Mouse (Mus musculus) CH12.LX (cell line): ENCODE measurements around the gene Cabin1. TPM values are rescaled to one million over a fixed set of nuclear protein-coding genes. Genes with fewer than 3 reads are reported as not detected.

Experiments
- DNase-seq: peaks from one replicate; pipeline ENCODE4 v3.0.0-alpha.2; 2013; ENCODE audit errors: extremely low read depth
- H3K27ac ChIP-seq: 2 replicates; pipeline ENCODE4 v1.5.1; 2012; ENCODE audit warnings: low read depth, mild to moderate bottlenecking, control low read depth, moderate library complexity; ENCODE audit not compliant: insufficient read depth
- H3K27me3 ChIP-seq: replicated peaks from 2 replicates; pipeline ENCODE3; 2012; ENCODE audit warnings: inconsistent platforms
- H3K36me3 ChIP-seq, 2 experiments: replicated peaks in 1 of 2; 2 replicates each; pipeline versions ENCODE3 to v1.6.1; 2012; ENCODE audit warnings: inconsistent platforms in 1 of 2, low read length in 1 of 2, mild to moderate bottlenecking in 1 of 2, mixed read lengths in 1 of 2, moderate library complexity in 1 of 2; ENCODE audit not compliant: control insufficient read depth in 1 of 2, insufficient read depth in 1 of 2
- H3K4me1 ChIP-seq, 2 experiments: 2 replicates each; pipeline ENCODE4 v1.6.1; 2012; ENCODE audit warnings: inconsistent platforms in 1 of 2, moderate library complexity in 1 of 2; ENCODE audit not compliant: insufficient read depth in 2 of 2, control insufficient read depth in 1 of 2
- H3K4me2 ChIP-seq: 2 replicates; pipeline ENCODE4 v1.6.1; 2012; ENCODE audit warnings: low read depth, mild to moderate bottlenecking, control low read depth; ENCODE audit not compliant: poor library complexity, insufficient read depth, severe bottlenecking
- H3K4me3 ChIP-seq, 3 experiments: fragments of 150-350 bp in 1 of 3; sonication (generic) in 1 of 3; replicated peaks in 1 of 3; 2 replicates each; pipeline versions ENCODE3 to v1.5.1; 2011 to 2012; ENCODE audit warnings: low read depth in 2 of 3, low read length in 2 of 3, mild to moderate bottlenecking in 2 of 3, moderate library complexity in 2 of 3, control low read depth in 1 of 3, improper control_type of control experiment in 1 of 3, inconsistent platforms in 1 of 3, mixed read lengths in 1 of 3; ENCODE audit not compliant: poor library complexity in 1 of 3
- H3K79me2 ChIP-seq: replicated peaks from 2 replicates; pipeline ENCODE4 v1.6.1; 2012; ENCODE audit warnings: mild to moderate bottlenecking, moderate library complexity; ENCODE audit not compliant: control insufficient read depth, poor library complexity, insufficient read depth, severe bottlenecking; ENCODE audit errors: extremely low read depth
- H3K9ac ChIP-seq: 2 replicates; pipeline ENCODE4 v1.6.1; 2012; ENCODE audit warnings: low read depth, mild to moderate bottlenecking, control low read depth, moderate library complexity; ENCODE audit not compliant: insufficient read depth
- H3K9me3 ChIP-seq: replicated peaks from 2 replicates; pipeline ENCODE3; 2012; ENCODE audit warnings: low read length, inconsistent platforms, mixed read lengths
- E2F4 ChIP-seq: IDR thresholded peaks from 2 replicates; pipeline ENCODE4 v1.6.1; 2011; ENCODE audit warnings: low read depth, low read length, improper control_type of control experiment; ENCODE audit not compliant: insufficient replicate concordance
- ELF1 ChIP-seq: IDR thresholded peaks from 2 replicates; pipeline ENCODE4 v1.6.1; 2014; ENCODE audit warnings: low read depth, mild to moderate bottlenecking, inconsistent platforms, low read length, improper control_type of control experiment
- ETS1 ChIP-seq: conservative IDR thresholded peaks from 2 replicates; pipeline ENCODE4 v1.6.1; 2012; ENCODE audit warnings: low read depth, mild to moderate bottlenecking, inconsistent platforms, low read length, improper control_type of control experiment, moderate library complexity
- HCFC1 ChIP-seq: IDR thresholded peaks from 2 replicates; pipeline ENCODE4 v1.6.1; 2012; ENCODE audit warnings: low read depth, mild to moderate bottlenecking, inconsistent platforms, low read length, improper control_type of control experiment
- KAT2A ChIP-seq: IDR thresholded peaks from 2 replicates; pipeline ENCODE4 v1.6.1; 2012; ENCODE audit warnings: low read length, improper control_type of control experiment, inconsistent platforms; ENCODE audit not compliant: insufficient replicate concordance
- MAFK ChIP-seq: IDR thresholded peaks from 2 replicates; pipeline ENCODE4 v1.6.1; 2011; ENCODE audit warnings: low read length, improper control_type of control experiment; ENCODE audit not compliant: insufficient replicate concordance
- MAX ChIP-seq: IDR thresholded peaks from 2 replicates; pipeline ENCODE4 v1.6.1; 2011; ENCODE audit warnings: low read length, improper control_type of control experiment
- MEF2A ChIP-seq: IDR thresholded peaks from 2 replicates; pipeline ENCODE4 v1.6.1; 2014; ENCODE audit warnings: low read depth, mild to moderate bottlenecking, inconsistent platforms, low read length, improper control_type of control experiment, borderline replicate concordance
- MXI1 ChIP-seq: IDR thresholded peaks from 2 replicates; pipeline ENCODE4 v1.6.1; 2011; ENCODE audit warnings: mild to moderate bottlenecking, low read depth, low read length, improper control_type of control experiment
- NELFE ChIP-seq: IDR thresholded peaks from 2 replicates; pipeline ENCODE4 v1.6.1; 2011; ENCODE audit warnings: low read depth, low read length, improper control_type of control experiment
- SIN3A ChIP-seq: IDR thresholded peaks from 2 replicates; pipeline ENCODE4 v1.6.1; 2012; ENCODE audit warnings: low read length, improper control_type of control experiment, inconsistent platforms
- TCF12 ChIP-seq: IDR thresholded peaks from 2 replicates; pipeline ENCODE4 v1.6.1; 2014; ENCODE audit warnings: low read depth, mild to moderate bottlenecking, inconsistent platforms, low read length, improper control_type of control experiment
- USF1 ChIP-seq: IDR thresholded peaks from 2 replicates; pipeline ENCODE4 v1.6.1; 2014; ENCODE audit warnings: low read depth, mild to moderate bottlenecking, inconsistent platforms, low read length, improper control_type of control experiment
- ZMIZ1 ChIP-seq: IDR thresholded peaks from 2 replicates; pipeline ENCODE4 v1.6.1; 2012; ENCODE audit warnings: low read depth, mild to moderate bottlenecking, inconsistent platforms, low read length, improper control_type of control experiment
- dilution Hi-C: fragments of 300-500 bp; cut with MboI; formaldehyde crosslinking; loops from 2 replicates; pipeline ENCODE4 v1.14.3; 2020; ENCODE audit warnings: low sequenced_read_pairs; ENCODE audit not compliant: extremely low pct_unique_long_range_greater_than_20kb, extremely low pct_ligation_motif_present
- in situ Hi-C: fragments of 300-500 bp; cut with MboI; formaldehyde crosslinking; loops from 3 replicates; pipeline ENCODE4 v1.14.3; 2019; ENCODE audit warnings: low sequenced_read_pairs, low pct_ligation_motif_present, low pct_unique_long_range_greater_than_20kb, mixed read lengths
- polyA plus RNA-seq: library from polyadenylated mRNA; unstranded; fragments of >175 nt; gene quantifications from 2 replicates; pipeline ENCODE4 v1.2.1, GENCODE M21; 2012; ENCODE audit warnings: low read depth; ENCODE audit not compliant: insufficient read length
- total RNA-seq, 2 experiments: library from RNA; depleted of rRNA; stranded (reverse); fragments of 300-350 nt in 1 of 2; fragments of >200 nt in 1 of 2; gene quantifications; 2 replicates each; pipeline ENCODE4 v1.2.3; 2012 to 2014

The Cabin1 gene
- total and polyA plus RNA-seq, 3 experiments = 12.0 to 46.0 (median 29.0) TPM

DNA sequence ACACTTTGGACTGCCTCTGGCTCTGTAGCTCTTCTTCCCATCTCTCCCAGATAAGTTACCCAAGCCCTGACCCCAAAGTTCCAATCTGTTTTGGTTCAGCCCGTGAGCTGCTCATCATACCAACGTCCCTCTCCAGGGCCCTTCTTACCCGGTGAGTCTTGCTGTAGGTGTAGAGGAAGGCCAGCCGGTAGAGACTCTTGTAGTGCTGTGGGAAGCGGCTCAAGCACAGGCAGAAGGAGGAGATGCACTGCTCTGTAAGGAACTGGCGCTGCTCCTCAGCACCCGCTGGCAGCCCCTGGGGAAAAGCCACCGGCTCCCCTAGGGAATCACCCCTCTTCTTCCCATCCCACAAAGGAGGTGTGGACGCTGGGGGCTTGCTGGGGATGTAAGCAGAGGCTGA is 69.6 kb downstream of the Cabin1 start:
- dilution Hi-C loops = no loop called here
- no peaks in the 10 kb centered on the region for H3K9me3 ChIP-seq
- DNase-seq = no peak
- in situ Hi-C loops = no loop called here
- H3K27me3 ChIP-seq = no peaks in the 10 kb centered on the region
- no peak overlapping the region for H3K4me3 ChIP-seq
- H3K36me3 ChIP-seq = peaks cover 91 to 96% of the 10 kb centered on the region in 2 experiments
- H3K79me2 ChIP-seq = no peaks in the 10 kb centered on the region; the same call in 1 of the 2 replicates
- TF ChIP-seq NELFE = no peak
- TF ChIP-seq USF1 = no peak
- no peak for TF ChIP-seq E2F4
- TF ChIP-seq HCFC1 = no peak
- TF ChIP-seq SIN3A = no peak
- TF ChIP-seq MEF2A = no peak
- no peak for TF ChIP-seq ETS1
- TF ChIP-seq TCF12 = no peak
- TF ChIP-seq ZMIZ1 = no peak
- no peak for TF ChIP-seq KAT2A
- TF ChIP-seq MAFK = no peak
- no peak for TF ChIP-seq MAX
- no peak for TF ChIP-seq MXI1
- peaks cover 6 to 56% of the 10 kb centered on the region in 2 experiments for H3K4me1 ChIP-seq
- H3K9ac ChIP-seq = no peak overlapping the region
- no peak overlapping the region for H3K27ac ChIP-seq
- H3K4me2 ChIP-seq = no peak overlapping the region

DNA sequence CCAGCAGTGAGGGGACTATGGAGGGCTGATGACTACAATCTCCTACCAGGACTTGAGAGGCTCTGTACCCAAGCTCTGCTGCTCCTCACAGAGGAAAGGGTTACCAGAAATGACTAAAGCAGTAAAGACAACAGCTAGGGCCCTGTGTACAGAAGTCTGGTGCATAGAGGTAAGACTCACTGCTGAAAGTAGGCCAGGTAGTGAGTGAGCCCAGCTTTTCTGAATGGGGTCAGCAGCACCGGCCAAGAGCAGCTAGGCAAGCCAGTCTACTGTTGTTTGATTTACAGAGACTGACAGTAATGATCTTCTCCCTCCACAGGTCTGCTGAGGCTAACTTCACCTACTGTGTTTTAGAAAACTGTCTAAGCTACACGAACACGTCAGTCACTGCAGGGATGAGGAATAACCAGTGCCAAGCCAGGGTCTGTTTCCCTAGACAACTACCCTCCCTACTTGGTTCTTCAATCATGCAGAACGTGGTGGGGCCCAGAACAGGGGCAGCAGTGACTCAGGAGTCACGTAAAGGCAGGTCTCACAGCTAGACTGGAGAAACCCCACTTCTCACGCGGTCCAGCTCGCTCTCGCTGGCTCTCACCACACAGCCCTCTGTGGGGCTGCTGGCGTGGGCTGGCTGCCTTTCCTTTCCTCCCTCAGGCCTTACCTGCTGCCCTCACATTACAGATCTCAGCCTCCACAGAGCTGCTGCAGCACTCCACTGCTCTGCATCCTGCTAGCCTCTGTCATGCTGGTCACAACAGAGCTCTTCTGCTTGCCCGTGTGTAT is 70.5 kb downstream of the Cabin1 start:
- no peaks in the 10 kb centered on the region for H3K27me3 ChIP-seq
- H3K4me1 ChIP-seq = peaks cover 6 to 47% of the 10 kb centered on the region in 2 experiments
- in situ Hi-C loops = no loop called here

More for the DNA sequence above, 70.5 kb downstream of the Cabin1 start:
- peak; percentile 44 for DNase-seq
- TF ChIP-seq HCFC1 (no peak), ELF1 (no peak)
- no peak overlapping the region for H3K4me3 ChIP-seq
- H3K9ac ChIP-seq = no peak overlapping the region
- H3K4me2 ChIP-seq = no peak overlapping the region
- H3K79me2 ChIP-seq = no peaks in the 10 kb centered on the region; the same call in 1 of the 2 replicates
- peaks cover 91 to 96% of the 10 kb centered on the region in 2 experiments for H3K36me3 ChIP-seq
- no peaks in the 10 kb centered on the region for H3K9me3 ChIP-seq
- peak overlapping the region; percentile 42; the same call in 1 of the 2 replicates for H3K27ac ChIP-seq
- dilution Hi-C loops = no loop called here
